Mouse (Mus musculus) bone marrow macrophage, adult 2 months (primary cell): ENCODE data around the gene Osbpl10. TPM values are rescaled to one million over a fixed set of nuclear protein-coding genes. Genes with fewer than 3 reads are reported as not detected.
"Not testable (repeated sequence)": the region's sequence is repeated elsewhere in the genome, so short reads cannot be mapped to it uniquely, and the experiment has no call there.

Source experiments
- H3K27ac ChIP-seq: 2 replicates; pipeline ENCODE4 v1.5.1; 2012; ENCODE audit warnings: low read depth, low read length; ENCODE audit not compliant: insufficient read depth
- H3K4me1 ChIP-seq: 2 replicates; pipeline ENCODE4 v1.6.1; 2012; ENCODE audit warnings: low read length; ENCODE audit not compliant: control insufficient read depth, insufficient read depth
- H3K4me3 ChIP-seq: 2 replicates; pipeline ENCODE4 v1.5.1; 2012; ENCODE audit warnings: mild to moderate bottlenecking, low read length, moderate library complexity; ENCODE audit not compliant: insufficient read depth
- CTCF ChIP-seq: IDR thresholded peaks from 2 replicates; pipeline ENCODE4 v1.5.1; 2012; ENCODE audit warnings: low read depth, mild to moderate bottlenecking, low read length, moderate library complexity
- POLR2A ChIP-seq: IDR thresholded peaks from 2 replicates; pipeline ENCODE4 v1.6.1; 2012; ENCODE audit warnings: mild to moderate bottlenecking, low read depth, low read length, borderline replicate concordance
- polyA plus RNA-seq: library from polyadenylated mRNA; stranded (reverse); fragments of >200 nt; gene quantifications from 2 replicates; pipeline ENCODE4 v1.2.4, GENCODE M21; 2012; ENCODE audit not compliant: missing spikeins, insufficient read depth, insufficient read length

The Osbpl10 gene
- polyA plus RNA-seq, 1 experiment: 1.7 TPM

DNA sequence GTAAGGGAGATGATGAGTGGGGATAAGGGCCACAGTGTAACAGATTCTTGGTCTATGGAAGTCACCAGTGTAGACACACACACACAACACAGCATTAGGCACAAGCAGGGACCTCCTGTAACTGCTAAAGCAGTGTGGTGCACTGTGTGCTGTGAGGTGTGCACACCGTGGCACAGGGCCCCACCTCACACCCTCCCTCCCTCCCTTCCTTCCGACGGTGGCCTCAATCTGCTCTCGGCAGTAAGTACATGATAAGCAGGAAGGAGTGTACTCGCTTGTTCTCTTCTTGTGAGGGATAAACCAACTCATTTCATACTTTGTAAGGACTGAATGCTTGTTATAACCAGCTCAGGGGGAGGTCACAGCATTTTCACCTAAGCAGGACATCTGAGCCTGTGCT, 270.8 kb downstream of the Osbpl10 start:
- Histone ChIP-seq H3K4me1 (no peaks in the 10 kb centered on the region), H3K4me3 (no peak overlapping the region), H3K27ac (no peak overlapping the region)
- TF ChIP-seq CTCF: no peak
- TF ChIP-seq POLR2A: no peak

DNA sequence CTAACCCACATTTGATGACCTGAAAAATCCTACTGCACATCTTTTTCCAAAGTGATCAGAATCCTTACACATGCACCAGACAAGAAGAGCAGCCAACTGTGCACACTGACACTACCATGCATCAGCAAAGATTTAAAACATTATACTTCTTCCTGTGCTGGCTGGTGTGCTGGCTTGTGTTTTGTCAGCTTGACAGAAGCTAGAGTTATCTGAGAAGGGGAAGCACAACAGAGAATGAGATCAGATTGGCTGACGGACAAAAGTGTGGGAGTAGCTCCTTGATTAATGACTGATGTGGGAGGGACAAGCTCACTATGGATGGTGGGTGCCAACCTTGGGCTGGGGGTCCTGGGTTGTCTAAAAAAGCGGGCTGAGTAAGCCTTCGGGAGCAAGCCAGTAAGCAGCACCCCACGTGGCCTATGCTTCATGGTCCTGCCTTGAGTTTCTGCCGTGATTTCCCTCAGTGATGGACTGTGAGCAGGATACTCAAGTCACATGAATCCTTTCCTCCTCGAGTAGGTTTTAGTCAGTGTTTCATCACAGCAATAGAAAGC, 279.4 kb downstream of the Osbpl10 start:
- no peak overlapping the region for H3K4me3 ChIP-seq
- TF ChIP-seq POLR2A (no peak), CTCF (no peak)
- H3K4me1 ChIP-seq: no peaks in the 10 kb centered on the region
- H3K27ac ChIP-seq: no peak overlapping the region

DNA sequence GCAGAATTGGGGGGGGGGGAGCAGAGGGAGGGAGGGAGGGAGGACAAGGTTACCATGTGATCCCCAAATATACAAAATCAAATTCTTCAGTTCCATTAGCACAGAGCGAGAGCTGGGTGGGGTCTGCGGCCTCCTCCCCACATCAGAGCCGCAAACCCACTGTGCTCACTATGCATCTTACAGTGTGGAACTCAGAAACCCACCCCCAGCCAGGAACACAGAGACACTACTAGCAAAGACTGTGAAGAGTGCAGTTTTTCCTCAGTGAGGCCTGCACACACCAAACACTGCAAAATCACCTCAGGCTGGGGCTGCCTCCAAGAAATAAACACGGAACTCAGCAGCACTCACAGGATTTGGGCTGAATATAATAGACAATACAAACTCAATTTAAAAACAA, 281.5 kb downstream of the Osbpl10 start:
- H3K4me1 ChIP-seq: peaks cover 2% of the 10 kb centered on the region
- no peak for TF ChIP-seq CTCF
- TF ChIP-seq POLR2A: no peak

DNA sequence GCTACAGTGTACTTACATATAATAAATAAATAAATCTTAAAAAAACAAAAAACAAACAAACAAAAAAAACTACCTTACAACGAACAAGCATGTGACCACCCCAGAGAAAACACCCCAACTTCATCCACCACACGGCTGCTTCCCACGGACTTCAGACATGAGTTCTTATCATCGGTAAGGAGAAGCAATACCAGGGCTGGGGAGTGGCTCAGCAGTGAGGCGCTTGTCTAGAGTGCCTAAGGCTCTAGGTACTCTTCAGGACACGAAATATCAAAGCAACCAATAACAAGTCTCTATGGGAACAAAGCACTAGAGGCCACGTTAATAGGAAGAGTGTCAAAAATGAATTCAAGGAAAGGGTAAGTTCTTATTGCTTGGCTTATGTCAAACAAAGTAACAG, 282.1 kb downstream of the Osbpl10 start:
- Histone ChIP-seq H3K4me1 (peaks cover 2% of the 10 kb centered on the region), H3K4me3 (no peak overlapping the region), H3K27ac (no peak overlapping the region)
- TF ChIP-seq CTCF (no peak), POLR2A (no peak)

More for the DNA sequence above, 281.5 kb downstream of the Osbpl10 start:
- no peak overlapping the region for H3K27ac ChIP-seq
- no peak overlapping the region for H3K4me3 ChIP-seq

DNA sequence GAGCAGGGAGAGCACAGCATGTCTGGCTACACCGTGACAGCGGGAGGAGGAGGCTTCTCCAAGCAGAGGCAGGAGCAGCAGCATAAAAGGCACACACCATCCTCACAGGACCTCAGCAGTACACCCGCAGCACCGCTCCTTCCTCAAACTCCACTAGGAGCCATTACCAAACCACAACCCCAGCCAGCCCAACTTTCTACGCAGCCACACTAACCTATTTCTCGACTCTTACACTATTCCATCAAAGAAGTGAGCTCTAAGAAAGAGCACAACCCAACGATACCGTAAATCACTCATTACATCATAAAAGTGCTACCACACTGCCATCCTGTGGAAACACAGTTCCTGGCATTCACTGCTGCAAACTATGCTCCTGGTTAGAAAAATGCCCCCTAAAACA, 283.1 kb downstream of the Osbpl10 start:
- no peak overlapping the region for H3K4me3 ChIP-seq
- no peak for TF ChIP-seq CTCF
- no peak for TF ChIP-seq POLR2A
- peaks cover 2% of the 10 kb centered on the region for H3K4me1 ChIP-seq
- no peak overlapping the region for H3K27ac ChIP-seq

DNA sequence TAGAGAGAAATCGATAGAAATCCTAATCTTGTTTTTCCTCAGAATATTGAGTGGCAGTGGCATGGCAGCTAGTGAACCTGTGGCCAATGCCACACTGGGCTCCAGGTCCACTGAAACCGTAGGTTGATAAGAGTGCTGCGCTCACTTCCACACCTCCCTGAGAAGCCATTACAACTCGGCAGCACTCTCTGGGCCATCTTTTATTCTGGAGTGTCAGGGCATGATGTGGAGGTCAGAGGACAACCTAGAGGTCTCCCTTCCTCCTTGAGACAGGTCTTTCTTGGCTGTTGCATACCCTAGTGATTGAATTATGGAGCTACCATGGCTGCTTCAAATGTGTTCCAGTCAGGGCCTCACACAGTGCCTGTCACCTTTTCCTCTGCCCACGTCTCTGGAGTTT, 283.5 kb downstream of the Osbpl10 start:
- TF ChIP-seq CTCF: no peak
- TF ChIP-seq POLR2A: no peak
- H3K4me3 ChIP-seq: no peak overlapping the region
- H3K27ac ChIP-seq: no peak overlapping the region
- peaks cover 2% of the 10 kb centered on the region for H3K4me1 ChIP-seq

DNA sequence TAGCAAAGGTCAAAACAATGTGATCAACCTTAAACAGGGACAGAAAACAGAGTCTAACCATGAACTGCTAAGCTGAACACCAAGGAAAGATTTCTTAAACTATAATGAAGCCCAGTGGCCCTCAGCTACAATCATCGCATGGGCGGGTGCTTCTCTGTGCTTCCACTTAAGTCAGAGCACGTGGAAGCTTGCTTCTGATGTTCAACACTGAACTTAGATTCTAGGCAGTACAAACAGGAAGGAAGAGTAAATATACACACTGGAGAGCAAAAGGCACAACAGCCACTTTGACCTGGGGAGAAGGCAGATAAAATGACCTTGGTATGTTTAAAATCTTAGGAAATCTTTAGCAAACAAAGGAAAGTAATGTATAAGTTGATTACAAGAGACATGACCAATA, 293.2 kb downstream of the Osbpl10 start:
- Histone ChIP-seq H3K4me1 (no peaks in the 10 kb centered on the region), H3K4me3 (no peak overlapping the region), H3K27ac (no peak overlapping the region)
- TF ChIP-seq CTCF (no peak), POLR2A (no peak)

DNA sequence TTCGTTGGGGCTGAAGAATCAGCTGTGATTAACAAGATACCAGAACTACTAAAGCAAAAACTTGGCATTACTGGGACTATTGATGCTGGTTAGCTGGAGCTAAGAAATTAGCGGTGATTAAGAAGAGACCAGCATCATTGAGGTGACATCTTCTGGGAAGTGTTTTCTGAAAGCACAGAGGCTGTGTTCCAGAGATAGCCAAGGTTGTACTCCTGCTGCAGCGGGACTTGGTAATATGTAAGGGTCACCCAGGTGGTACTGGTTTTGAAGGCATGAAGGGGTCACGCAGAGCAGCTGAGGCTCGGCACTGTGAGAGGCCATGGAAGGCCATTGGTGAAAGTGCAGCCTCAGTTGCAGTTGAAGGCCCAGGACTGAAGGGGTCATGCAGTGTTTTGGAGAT, 294.1 kb downstream of the Osbpl10 start:
- not testable (repeated sequence) for H3K4me3 ChIP-seq, H3K4me1 ChIP-seq

DNA sequence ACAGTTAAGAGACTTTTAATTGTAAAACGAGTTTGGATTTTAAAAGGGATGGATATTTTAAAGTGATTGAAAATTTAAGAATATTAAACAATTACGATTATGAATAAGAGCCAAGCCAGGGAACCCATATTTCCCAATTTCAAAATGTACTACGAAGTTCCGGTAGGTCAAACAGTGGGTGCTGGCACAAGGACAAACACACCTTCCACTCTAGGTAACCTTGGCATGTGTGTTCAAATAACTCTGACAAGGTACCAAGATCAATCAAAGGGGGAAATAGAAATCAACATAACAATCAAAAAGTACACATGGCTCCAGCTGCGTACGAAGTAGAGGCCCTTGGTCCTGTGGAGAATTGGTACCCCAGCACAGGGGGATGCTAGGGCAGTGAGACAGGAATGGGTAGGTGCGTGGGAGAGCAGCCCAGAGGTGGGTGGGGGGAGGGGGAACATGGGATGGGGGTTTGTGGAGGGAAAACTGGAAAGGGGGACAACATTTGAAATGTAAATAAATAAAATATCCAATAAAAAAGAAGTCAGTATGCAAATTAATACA, 294.8 kb downstream of the Osbpl10 start:
- Histone ChIP-seq H3K4me3 (no peak overlapping the region), H3K27ac (no peak overlapping the region), H3K4me1 (no peaks in the 10 kb centered on the region)
- no peak for TF ChIP-seq POLR2A
- no peak for TF ChIP-seq CTCF

More for the DNA sequence above, 294.1 kb downstream of the Osbpl10 start:
- H3K27ac ChIP-seq: not testable (repeated sequence)

DNA sequence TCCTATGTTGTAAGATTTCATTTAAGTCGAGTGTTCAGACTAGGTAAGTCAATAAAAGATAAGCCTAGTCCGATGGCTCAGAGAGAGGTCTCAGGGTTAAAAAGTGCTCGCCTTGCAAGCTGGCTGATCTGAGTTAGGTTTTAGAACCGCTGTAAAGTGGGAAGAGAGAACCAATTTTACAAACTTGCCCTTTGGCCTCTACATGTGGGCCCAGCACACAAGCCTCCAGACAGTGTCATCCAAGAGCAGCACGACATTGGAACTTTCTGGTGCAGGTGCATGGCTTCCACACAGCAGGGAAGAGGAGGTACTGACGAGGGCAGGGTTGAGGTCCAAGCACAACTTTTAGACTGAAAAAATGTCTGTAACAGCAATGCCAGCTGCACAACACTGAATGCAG, 296.4 kb downstream of the Osbpl10 start:
- Histone ChIP-seq H3K4me3 (no peak overlapping the region), H3K4me1 (no peaks in the 10 kb centered on the region), H3K27ac (no peak overlapping the region)
- TF ChIP-seq POLR2A (no peak), CTCF (no peak)

DNA sequence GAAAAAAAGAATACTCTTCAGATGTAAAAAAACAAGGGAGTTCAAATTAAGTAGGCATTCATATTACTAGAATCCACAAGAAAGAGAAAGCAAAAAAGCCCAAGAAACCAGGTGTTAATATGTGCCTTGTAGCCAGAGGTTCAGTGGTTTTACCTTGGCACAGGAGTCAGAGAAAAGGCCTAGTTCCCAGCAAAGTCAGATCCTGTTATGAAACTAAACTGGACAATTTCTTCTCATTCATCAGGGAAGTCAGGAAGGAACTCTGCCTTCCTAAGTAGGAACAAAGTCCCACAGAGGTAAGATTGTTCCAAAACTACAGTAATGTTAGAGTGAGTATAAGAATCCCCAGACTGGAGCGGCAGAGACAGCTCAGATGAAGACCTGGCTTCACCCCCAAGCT, 300.3 kb downstream of the Osbpl10 start:
- no peak overlapping the region for H3K4me3 ChIP-seq
- TF ChIP-seq POLR2A (no peak), CTCF (no peak)
- peaks cover 2% of the 10 kb centered on the region; the same call in 1 of the 2 replicates for H3K4me1 ChIP-seq
- H3K27ac ChIP-seq: no peak overlapping the region

Other genes starting within 250 kb of the Osbpl10 start
- 95.2 and 96.3 TPM in 2 replicates for gene Cmtm6, start 247.5 kb upstream of the Osbpl10 start, polyA plus RNA-seq
- 184 and 192 TPM in 2 replicates for gene Cmtm7, start 196.7 kb upstream of the Osbpl10 start, polyA plus RNA-seq
- gene Cmtm8, start 134.4 kb upstream of the Osbpl10 start, polyA plus RNA-seq: 0.85 and 1.7 TPM in 2 replicates
- gene Gpd1l, start 44.6 kb upstream of the Osbpl10 start, polyA plus RNA-seq: 20.1 and 21.5 TPM in 2 replicates
- gene Rps27rt, start 4.2 kb downstream of the Osbpl10 start, polyA plus RNA-seq: 725 and 1,319 TPM in 2 replicates